Mouse (Mus musculus) liver, postnatal 0 days (tissue): ENCODE data around the gene She.

Source experiments
- CTCF ChIP-seq: sonication (generic); IDR thresholded peaks from 2 replicates; pipeline ENCODE4 v1.5.1; 2016; ENCODE audit warnings: antibody characterized with exemption, low read depth
- EP300 ChIP-seq: IDR thresholded peaks from 2 replicates; pipeline ENCODE4 v1.6.1; 2016; ENCODE audit warnings: antibody characterized with exemption, low read depth, mild to moderate bottlenecking

GRCm38 (mm10) chr3:89820311-89821095, 10.7 kb upstream of the She start:
- TF ChIP-seq CTCF (no peak), EP300 (no peak)
